Mouse (Mus musculus): ENCODE data around the gene Asl. TPM values are rescaled to one million over a fixed set of nuclear protein-coding genes. Genes with fewer than 3 reads are reported as not detected.

Gene Asl
- total RNA-seq (2014; rRNA removed) (24.9 and 31.4 TPM in 2 replicates), polyA plus RNA-seq (2015; fragmentation: Nextera tagmentation; extraction: Ambion mirVana) (43.2 and 52.3 TPM in 2 replicates)

GRCm38 (mm10) chr5:130029142-130029897, at the start of gene Asl, which contains the start of gene Crcp:
TSS of gene Asl (minus strand) at chr5:130029247.
TSS of gene Crcp (plus strand) at chr5:130029290.
- Histone ChIP-seq H3K4me2 (ENCODE audit: low read depth, low read length) (peak within 1 kb of the TSS; percentile 67), H3K27me3 (ENCODE audit: insufficient read depth, low read length) (no peaks in the 10 kb centered on the region), H3K9ac (replicated peaks; ENCODE audit: low read length) (peak within 1 kb of the TSS; percentile 67), H3K36me3 (ENCODE audit: insufficient read depth, low read length) (no peaks in the 10 kb centered on the region), H3K4me1 (ENCODE audit: insufficient read depth, low read length) (peaks cover 6% of the 10 kb centered on the region; the same call in 1 of the 2 replicates), H3K4me3 (ENCODE audit: low read length) (peak within 1 kb of the TSS; percentile 62), H3K27ac (peak within 1 kb of the TSS; percentile 90), H3K9me3 (ENCODE audit: low read length) (no peaks in the 10 kb centered on the region)
- peak; percentile 88 for DNase-seq (ENCODE audit: low spot score)
- ATAC-seq = peak; percentile 89
- WGBS = 1% methylated on average over 51 of the region's 51 CpGs
- no peak for TF ChIP-seq CTCF (IDR thresholded peaks at IDR 0.05; ENCODE audit: low read depth)

DNA sequence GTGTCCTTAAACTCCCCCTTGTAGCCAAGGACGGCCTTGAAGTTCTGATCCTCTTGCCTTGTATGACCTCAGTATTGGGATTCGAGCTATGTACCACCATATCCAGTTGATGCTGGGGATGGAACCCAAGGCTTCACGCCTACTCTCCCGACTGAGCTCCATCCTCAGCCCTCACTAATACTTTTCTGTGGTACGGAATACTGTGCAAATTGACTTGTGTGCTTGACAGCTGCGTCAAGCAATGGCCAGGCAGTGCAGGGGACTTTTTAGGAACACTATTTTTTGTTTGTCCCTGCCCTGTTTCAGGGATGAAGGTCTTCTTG, 49.7 kb upstream of the Asl start:
- TF ChIP-seq CTCF (IDR thresholded peaks at IDR 0.05; ENCODE audit: low read depth) = no peak
- 29% methylated on average over 6 of the region's 6 CpGs for WGBS
- H3K27me3 ChIP-seq (ENCODE audit: insufficient read depth, low read length) = no peaks in the 10 kb centered on the region
- DNase-seq (ENCODE audit: low spot score) (no peak), ATAC-seq (no peak)
- H3K4me3 ChIP-seq (ENCODE audit: low read length) = peak overlapping the region; percentile 72
- H3K9me3 ChIP-seq (ENCODE audit: low read length) = no peaks in the 10 kb centered on the region
- H3K9ac ChIP-seq (replicated peaks; ENCODE audit: low read length) = peak overlapping the region; percentile 89
- H3K27ac ChIP-seq = peak overlapping the region; percentile 81; the same call in 1 of the 2 replicates
- H3K4me2 ChIP-seq (ENCODE audit: low read depth, low read length) = peak overlapping the region; percentile 79
- H3K4me1 ChIP-seq (ENCODE audit: insufficient read depth, low read length) = no peaks in the 10 kb centered on the region
- no peaks in the 10 kb centered on the region for H3K36me3 ChIP-seq (ENCODE audit: insufficient read depth, low read length)

DNA sequence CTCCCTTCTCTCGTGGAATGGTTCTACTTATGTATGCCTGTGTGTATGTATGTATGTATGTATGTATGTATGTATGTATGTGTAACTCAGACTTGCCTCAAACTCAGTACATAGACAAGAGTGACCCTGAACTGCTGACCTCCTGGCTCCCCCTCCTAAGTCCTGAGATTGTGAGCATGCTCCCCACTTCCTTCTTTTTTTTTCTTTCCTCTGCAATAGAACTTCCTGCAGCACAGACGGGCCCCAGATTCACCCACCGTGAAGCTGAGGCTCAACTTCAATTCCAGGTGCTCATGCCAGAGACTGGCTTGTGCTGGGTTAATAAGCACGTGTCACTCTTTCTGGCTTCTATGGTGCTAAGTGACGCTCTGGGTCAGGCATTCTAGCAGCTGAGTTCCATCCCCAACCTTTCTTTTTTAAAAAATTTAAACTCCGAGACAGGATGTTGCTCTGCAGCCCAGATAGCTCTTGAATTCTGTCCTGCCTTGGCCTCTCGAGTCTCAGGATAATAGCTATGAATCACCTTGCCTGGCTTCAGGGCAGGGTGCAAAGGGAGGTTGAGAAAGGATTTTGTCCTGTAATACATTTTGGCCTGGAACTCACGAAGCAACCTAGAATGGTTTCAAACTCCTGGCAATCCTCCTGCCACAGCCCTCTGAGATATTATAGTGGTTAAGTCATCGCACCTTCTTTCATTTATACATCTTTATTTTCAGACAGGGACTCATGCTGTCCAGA, 49.2 kb upstream of the Asl start:
- Histone ChIP-seq H3K9me3 (ENCODE audit: low read length) (no peaks in the 10 kb centered on the region), H3K27ac (0 out of 2 replicates have a peak overlapping the region, but pooled peaks have one; percentile 81), H3K36me3 (ENCODE audit: insufficient read depth, low read length) (no peaks in the 10 kb centered on the region), H3K9ac (replicated peaks; ENCODE audit: low read length) (no peak overlapping the region), H3K4me3 (ENCODE audit: low read length) (no peak overlapping the region), H3K4me1 (ENCODE audit: insufficient read depth, low read length) (no peaks in the 10 kb centered on the region), H3K27me3 (ENCODE audit: insufficient read depth, low read length) (no peaks in the 10 kb centered on the region), H3K4me2 (ENCODE audit: low read depth, low read length) (peak overlapping the region; percentile 79; the same call in 1 of the 2 replicates)
- DNase-seq (ENCODE audit: low spot score) (no peak), ATAC-seq (no peak)
- TF ChIP-seq CTCF (IDR thresholded peaks at IDR 0.05; ENCODE audit: low read depth) = no peak
- WGBS = 86% methylated on average over 9 of the region's 9 CpGs

GRCm38 (mm10) chr5:130076396-130076795, 47.3 kb upstream of the Asl start:
- ATAC-seq (no peak), DNase-seq (ENCODE audit: low spot score) (no peak)
- WGBS = 65% methylated on average over 6 of the region's 6 CpGs
- no peaks in the 10 kb centered on the region for H3K9me3 ChIP-seq (ENCODE audit: low read length)
- no peaks in the 10 kb centered on the region for H3K27me3 ChIP-seq (ENCODE audit: insufficient read depth, low read length)
- H3K4me3 ChIP-seq (ENCODE audit: low read length) = no peak overlapping the region
- H3K4me1 ChIP-seq (ENCODE audit: insufficient read depth, low read length) = no peaks in the 10 kb centered on the region
- no peak overlapping the region for H3K27ac ChIP-seq
- H3K9ac ChIP-seq (replicated peaks; ENCODE audit: low read length) = no peak overlapping the region
- H3K4me2 ChIP-seq (ENCODE audit: low read depth, low read length) = no peak overlapping the region
- TF ChIP-seq CTCF (IDR thresholded peaks at IDR 0.05; ENCODE audit: low read depth) = no peak
- H3K36me3 ChIP-seq (ENCODE audit: insufficient read depth, low read length) = no peaks in the 10 kb centered on the region

GRCm38 (mm10) chr5:130074491-130074890, 45.4 kb upstream of the Asl start:
- Histone ChIP-seq H3K9ac (replicated peaks; ENCODE audit: low read length) (no peak overlapping the region), H3K9me3 (ENCODE audit: low read length) (no peaks in the 10 kb centered on the region), H3K4me3 (ENCODE audit: low read length) (no peak overlapping the region), H3K4me1 (ENCODE audit: insufficient read depth, low read length) (no peaks in the 10 kb centered on the region), H3K27ac (no peak overlapping the region), H3K4me2 (ENCODE audit: low read depth, low read length) (no peak overlapping the region), H3K36me3 (ENCODE audit: insufficient read depth, low read length) (no peaks in the 10 kb centered on the region), H3K27me3 (ENCODE audit: insufficient read depth, low read length) (no peaks in the 10 kb centered on the region)
- DNase-seq (ENCODE audit: low spot score) (no peak), ATAC-seq (no peak)
- 68% methylated on average over 6 of the region's 6 CpGs for whole genome bisulfite sequencing
- TF ChIP-seq CTCF (IDR thresholded peaks at IDR 0.05; ENCODE audit: low read depth) = no peak

DNA sequence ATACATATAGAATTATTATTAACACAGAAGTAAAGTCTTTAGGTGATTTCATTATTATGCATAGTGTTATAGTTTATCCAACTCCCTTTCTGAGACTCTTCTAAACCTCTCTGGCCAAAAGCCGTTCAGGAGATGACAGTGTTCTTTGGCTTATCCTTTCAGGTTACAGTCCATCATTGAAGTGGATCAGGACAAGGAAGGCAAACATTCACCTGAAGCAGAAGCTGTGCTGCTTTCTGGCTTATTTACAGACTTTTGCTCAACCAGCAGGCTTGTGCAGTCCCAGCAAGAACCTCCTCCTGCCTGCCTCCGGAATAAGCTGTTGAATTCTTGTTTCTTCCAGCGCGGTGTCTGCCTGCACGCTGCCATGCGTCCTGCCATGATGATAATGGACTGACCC, 44.0 kb upstream of the Asl start, which contains the start of gene Tpst1:
Gene Tpst1 (plus strand): TSS at position 301 of the 400 bp plus-strand sequence.
- no peak within 1 kb of the TSS for H3K4me2 ChIP-seq (ENCODE audit: low read depth, low read length)
- no peaks in the 10 kb centered on the region for H3K36me3 ChIP-seq (ENCODE audit: insufficient read depth, low read length)
- 87% methylated on average over 6 of the region's 6 CpGs for WGBS
- DNase-seq (ENCODE audit: low spot score) (no peak), ATAC-seq (no peak)
- no peaks in the 10 kb centered on the region for H3K4me1 ChIP-seq (ENCODE audit: insufficient read depth, low read length)
- no peak within 1 kb of the TSS for H3K27ac ChIP-seq
- no peak within 1 kb of the TSS for H3K9ac ChIP-seq (replicated peaks; ENCODE audit: low read length)
- no peak within 1 kb of the TSS for H3K4me3 ChIP-seq (ENCODE audit: low read length)
- H3K27me3 ChIP-seq (ENCODE audit: insufficient read depth, low read length) = no peaks in the 10 kb centered on the region
- H3K9me3 ChIP-seq (ENCODE audit: low read length) = no peaks in the 10 kb centered on the region
- TF ChIP-seq CTCF (IDR thresholded peaks at IDR 0.05; ENCODE audit: low read depth) = no peak
